Mouse (Mus musculus) neural tube, embryonic 12.5 days (tissue): ENCODE measurements around the gene Slc38a8. TPM values are rescaled to one million over a fixed set of nuclear protein-coding genes. Genes with fewer than 3 reads are reported as not detected.

Experiments used
- ATAC-seq: fragments of 200-750 bp; cut with Nextera tagmentation; 2 replicates; pipeline ENCODE4 v1.8.0; 2017; ENCODE audit warnings: low read depth, mild to moderate bottlenecking, moderate TSS enrichment, moderate library complexity; ENCODE audit not compliant: low FRiP score
- H3K27ac ChIP-seq: fragments of 300-500 bp; sonication (generic); 2 replicates; pipeline ENCODE4 v1.5.1; 2016
- H3K27me3 ChIP-seq: fragments of 300-500 bp; sonication (generic); replicated peaks from 2 replicates; pipeline ENCODE4 v1.6.1; 2016; ENCODE audit warnings: mild to moderate bottlenecking
- H3K36me3 ChIP-seq: fragments of 300-500 bp; sonication (generic); 2 replicates; pipeline ENCODE4 v1.6.1; 2016; ENCODE audit warnings: mild to moderate bottlenecking
- H3K4me1 ChIP-seq: fragments of 300-500 bp; sonication (generic); 2 replicates; pipeline ENCODE4 v1.6.1; 2016
- H3K4me2 ChIP-seq: fragments of 300-500 bp; sonication (generic); replicated peaks from 2 replicates; pipeline ENCODE4 v1.6.1; 2016; ENCODE audit warnings: mild to moderate bottlenecking
- H3K4me3 ChIP-seq: fragments of 300-500 bp; sonication (generic); 2 replicates; pipeline ENCODE4 v1.5.1; 2016
- H3K9ac ChIP-seq: fragments of 300-500 bp; sonication (generic); 2 replicates; pipeline ENCODE4 v1.6.1; 2016; ENCODE audit warnings: mild to moderate bottlenecking
- H3K9me3 ChIP-seq: fragments of 300-500 bp; sonication (generic); 2 replicates; pipeline ENCODE4 v1.6.1; 2016; ENCODE audit warnings: mild to moderate bottlenecking
- WGBS: fragments of 180-500 bp; shearing (Covaris S2); methylation state at CpG from one replicate; pipeline ENCODE4 v1.1.7; 2016; 5-methylcytosine and 5-hydroxymethylcytosine counted together
- polyA plus RNA-seq: library from polyadenylated mRNA; unstranded; fragments of >200 nt; fragmentation: Nextera tagmentation; extraction: Ambion mirVana; gene quantifications from 2 replicates; pipeline ENCODE4 v1.2.1, GENCODE M21; 2016

Gene Slc38a8
- polyA plus RNA-seq, 1 experiment from 2014 or later, result not detected

GRCm38 (mm10) chr8:119514940-119515339 lies 13.4 kb upstream of the Slc38a8 start:
- Histone ChIP-seq H3K27ac (no peak overlapping the region), H3K4me2 (no peak overlapping the region), H3K4me1 (0 out of 2 replicates have a peak, but pooled peaks cover 3% of the 10 kb centered on the region), H3K27me3 (no peaks in the 10 kb centered on the region), H3K36me3 (peaks cover 100% of the 10 kb centered on the region), H3K9me3 (no peaks in the 10 kb centered on the region), H3K4me3 (no peak overlapping the region), H3K9ac (no peak overlapping the region)
- ATAC-seq, result no peak
- WGBS, result 84% methylated on average over 3 of the region's 3 CpGs

GRCm38 (mm10) chr8:119513405-119513804 lies 11.9 kb upstream of the Slc38a8 start:
- H3K9ac ChIP-seq, result no peak overlapping the region
- 0 out of 2 replicates have a peak, but pooled peaks cover 3% of the 10 kb centered on the region for H3K4me1 ChIP-seq
- peaks cover 100% of the 10 kb centered on the region for H3K36me3 ChIP-seq
- no peaks in the 10 kb centered on the region for H3K27me3 ChIP-seq
- WGBS, result 95% methylated on average over 4 of the region's 4 CpGs
- no peak overlapping the region for H3K27ac ChIP-seq
- H3K9me3 ChIP-seq, result no peaks in the 10 kb centered on the region
- no peak overlapping the region for H3K4me3 ChIP-seq
- H3K4me2 ChIP-seq, result no peak overlapping the region
- ATAC-seq, result no peak

- H3K36me3 ChIP-seq, result peaks cover 97% of the 10 kb centered on the region
- no peak for ATAC-seq
- no peaks in the 10 kb centered on the region for H3K27me3 ChIP-seq
- no peak overlapping the region for H3K4me2 ChIP-seq
- H3K9me3 ChIP-seq, result no peaks in the 10 kb centered on the region
- H3K4me3 ChIP-seq, result no peak overlapping the region
- WGBS, result 93% methylated on average over 7 of the region's 7 CpGs
- no peak overlapping the region for H3K9ac ChIP-seq
- no peak overlapping the region for H3K27ac ChIP-seq
- H3K4me1 ChIP-seq, result no peaks in the 10 kb centered on the region
Observed at GRCm38 (mm10) chr8:119511722-119512121, 10.2 kb upstream of the Slc38a8 start.

- Histone ChIP-seq H3K4me2 (no peak overlapping the region), H3K27me3 (no peaks in the 10 kb centered on the region), H3K9me3 (no peaks in the 10 kb centered on the region), H3K36me3 (peaks cover 97% of the 10 kb centered on the region), H3K4me1 (no peaks in the 10 kb centered on the region), H3K27ac (no peak overlapping the region), H3K9ac (no peak overlapping the region), H3K4me3 (no peak overlapping the region)
- no peak for ATAC-seq
- WGBS, result 89% methylated on average over 9 of the region's 9 CpGs
Observed at GRCm38 (mm10) chr8:119510471-119510870, 9.0 kb upstream of the Slc38a8 start.

- no peak overlapping the region for H3K4me3 ChIP-seq
- H3K36me3 ChIP-seq, result peaks cover 55% of the 10 kb centered on the region
- H3K4me2 ChIP-seq, result no peak overlapping the region
- H3K27ac ChIP-seq, result no peak overlapping the region
- H3K4me1 ChIP-seq, result 0 out of 2 replicates have a peak, but pooled peaks cover 4% of the 10 kb centered on the region
- no peaks in the 10 kb centered on the region for H3K27me3 ChIP-seq
- ATAC-seq, result no peak
- WGBS, result 87% methylated on average over 8 of the region's 8 CpGs
- H3K9me3 ChIP-seq, result no peaks in the 10 kb centered on the region
- H3K9ac ChIP-seq, result no peak overlapping the region
Observed at GRCm38 (mm10) chr8:119506106-119506505, 4.6 kb upstream of the Slc38a8 start.

- Histone ChIP-seq H3K27me3 (no peaks in the 10 kb centered on the region), H3K9ac (no peak overlapping the region), H3K4me3 (no peak overlapping the region), H3K4me2 (no peak overlapping the region), H3K9me3 (no peaks in the 10 kb centered on the region), H3K4me1 (0 out of 2 replicates have a peak, but pooled peaks cover 4% of the 10 kb centered on the region), H3K36me3 (peaks cover 48% of the 10 kb centered on the region), H3K27ac (no peak overlapping the region)
- 55% methylated on average over 9 of the region's 9 CpGs for WGBS
- no peak for ATAC-seq
Observed at GRCm38 (mm10) chr8:119505488-119505887, 4.0 kb upstream of the Slc38a8 start.

GRCm38 (mm10) chr8:119503191-119503767 lies 1.8 kb upstream of the Slc38a8 start:
- H3K27me3 ChIP-seq, result no peaks in the 10 kb centered on the region
- H3K4me3 ChIP-seq, result no peak overlapping the region
- 21% methylated on average over 10 of the region's 10 CpGs for WGBS
- no peak overlapping the region for H3K4me2 ChIP-seq
- no peak overlapping the region for H3K9ac ChIP-seq
- no peak for ATAC-seq
- no peaks in the 10 kb centered on the region for H3K9me3 ChIP-seq
- H3K36me3 ChIP-seq, result peaks cover 26% of the 10 kb centered on the region
- H3K27ac ChIP-seq, result no peak overlapping the region
- H3K4me1 ChIP-seq, result 0 out of 2 replicates have a peak, but pooled peaks cover 4% of the 10 kb centered on the region

DNA sequence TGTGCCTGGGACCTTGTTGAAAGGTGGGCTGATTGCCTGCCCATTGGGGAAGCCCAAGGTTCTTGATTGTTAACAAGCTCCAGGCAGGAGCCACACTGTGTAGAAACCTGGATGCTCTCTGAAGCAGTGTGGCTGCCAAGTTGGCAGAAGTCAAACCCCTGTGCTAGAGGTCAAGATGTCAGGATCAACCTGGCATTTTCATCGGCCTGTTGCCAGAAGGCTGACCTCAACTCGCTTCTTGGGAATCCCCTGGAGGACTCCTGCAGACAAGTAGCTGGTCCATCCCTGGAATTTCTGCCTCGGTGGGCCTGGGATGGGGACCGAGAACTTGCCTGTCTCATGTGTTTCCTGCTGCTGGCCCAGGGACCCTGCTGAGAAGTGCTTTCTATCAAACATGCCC lies 613 bp upstream of the Slc38a8 start:
- H3K9me3 ChIP-seq, result no peaks in the 10 kb centered on the region
- 0 out of 2 replicates have a peak, but pooled peaks cover 4% of the 10 kb centered on the region for H3K4me1 ChIP-seq
- no peak overlapping the region for H3K4me3 ChIP-seq
- no peak overlapping the region for H3K4me2 ChIP-seq
- no peak overlapping the region for H3K9ac ChIP-seq
- no peaks in the 10 kb centered on the region for H3K27me3 ChIP-seq
- H3K27ac ChIP-seq, result no peak overlapping the region
- ATAC-seq, result no peak
- H3K36me3 ChIP-seq, result peaks cover 15% of the 10 kb centered on the region
- 70% methylated on average over 4 of the region's 4 CpGs for WGBS

DNA sequence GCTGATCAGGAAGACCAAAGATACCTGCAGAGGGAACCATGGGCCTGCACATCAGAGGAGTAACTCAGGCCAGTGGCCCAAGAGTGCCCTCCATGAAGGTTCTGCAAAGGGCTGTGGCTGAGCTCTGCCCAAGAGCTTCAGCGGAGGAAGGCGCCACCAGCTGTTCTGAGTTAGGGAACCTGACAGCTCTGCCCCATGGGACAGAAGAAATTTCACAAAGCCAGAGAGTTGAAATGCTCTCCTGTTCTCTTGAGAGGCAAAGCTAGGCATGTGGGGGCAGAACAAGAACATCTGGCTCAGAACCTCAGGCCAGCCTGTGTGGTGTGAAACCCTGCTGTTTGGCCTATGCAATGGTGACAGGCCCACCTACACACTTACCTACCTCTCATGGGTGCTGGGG lies 1.7 kb downstream of the Slc38a8 start:
- no peak for ATAC-seq
- H3K27ac ChIP-seq, result no peak overlapping the region
- H3K27me3 ChIP-seq, result no peaks in the 10 kb centered on the region
- H3K4me3 ChIP-seq, result no peak overlapping the region
- H3K9me3 ChIP-seq, result no peaks in the 10 kb centered on the region
- no peak overlapping the region for H3K9ac ChIP-seq
- H3K4me2 ChIP-seq, result no peak overlapping the region
- WGBS, result 91% methylated on average over 2 of the region's 2 CpGs
- H3K36me3 ChIP-seq, result no peaks in the 10 kb centered on the region
- H3K4me1 ChIP-seq, result 0 out of 2 replicates have a peak, but pooled peaks cover 4% of the 10 kb centered on the region

DNA sequence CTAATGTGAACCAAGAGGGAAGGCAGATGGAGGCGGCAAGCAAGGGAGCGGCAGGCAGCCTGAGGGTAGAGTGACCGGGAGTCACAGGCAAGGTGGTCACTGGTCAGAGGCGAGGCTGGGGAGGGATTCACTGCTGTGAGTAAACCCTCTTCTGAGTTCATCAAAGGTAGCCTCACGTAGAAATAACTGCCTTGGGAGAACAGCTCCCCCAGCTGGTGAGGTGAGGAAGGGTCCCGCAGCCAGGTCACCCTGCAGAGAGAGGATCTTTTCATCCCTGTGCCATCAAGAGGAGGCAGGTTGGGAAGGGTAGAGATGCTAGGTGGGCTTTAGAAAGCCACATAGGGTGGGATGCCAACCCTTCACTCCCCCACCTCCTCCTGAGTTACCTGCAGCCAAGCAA lies 4.7 kb downstream of the Slc38a8 start:
- no peaks in the 10 kb centered on the region for H3K4me1 ChIP-seq
- no peak for ATAC-seq
- no peaks in the 10 kb centered on the region for H3K9me3 ChIP-seq
- no peak overlapping the region for H3K4me3 ChIP-seq
- H3K4me2 ChIP-seq, result no peak overlapping the region
- H3K36me3 ChIP-seq, result no peaks in the 10 kb centered on the region
- WGBS, result 27% methylated on average over 6 of the region's 6 CpGs
- no peaks in the 10 kb centered on the region for H3K27me3 ChIP-seq
- no peak overlapping the region for H3K27ac ChIP-seq
- H3K9ac ChIP-seq, result no peak overlapping the region

GRCm38 (mm10) chr8:119487093-119487492 lies 14.4 kb downstream of the Slc38a8 start:
- Histone ChIP-seq H3K4me3 (no peak overlapping the region), H3K36me3 (no peaks in the 10 kb centered on the region), H3K27me3 (no peaks in the 10 kb centered on the region), H3K4me1 (peaks cover 8% of the 10 kb centered on the region; the same call in 1 of the 2 replicates), H3K27ac (no peak overlapping the region), H3K4me2 (no peak overlapping the region), H3K9ac (no peak overlapping the region), H3K9me3 (no peaks in the 10 kb centered on the region)
- no peak for ATAC-seq
- WGBS, result 84% methylated on average over 7 of the region's 7 CpGs

GRCm38 (mm10) chr8:119484145-119484896 lies 17.2 kb downstream of the Slc38a8 start:
- no peaks in the 10 kb centered on the region for H3K4me1 ChIP-seq
- H3K27me3 ChIP-seq, result no peaks in the 10 kb centered on the region
- no peaks in the 10 kb centered on the region for H3K9me3 ChIP-seq
- peak; percentile 56; the same call in 1 of the 2 replicates for ATAC-seq
- H3K9ac ChIP-seq, result no peak overlapping the region
- no peaks in the 10 kb centered on the region for H3K36me3 ChIP-seq
- no peak overlapping the region for H3K27ac ChIP-seq
- WGBS, result 84% methylated on average over 11 of the region's 11 CpGs
- H3K4me3 ChIP-seq, result no peak overlapping the region
- no peak overlapping the region for H3K4me2 ChIP-seq
